Mouse (Mus musculus): ENCODE data around the gene C87436. TPM values are rescaled to one million over a fixed set of nuclear protein-coding genes. Genes with fewer than 3 reads are reported as not detected.

C87436 gene
- polyA plus RNA-seq, 1 experiment from 2014 or later, result 23.3 TPM

Other genes with a start within 250 kb of the C87436 start
- gene Tgfa, start 243.2 kb upstream of the C87436 start, polyA plus RNA-seq (2014; fragmentation: Nextera tagmentation; extraction: Ambion mirVana), result 5.1 and 12.3 TPM in 2 replicates
- gene Fam136a, start 72.7 kb upstream of the C87436 start, polyA plus RNA-seq (2014; fragmentation: Nextera tagmentation; extraction: Ambion mirVana), result 154 and 156 TPM in 2 replicates
- gene Snrpg, start 67.1 kb upstream of the C87436 start, polyA plus RNA-seq (2014; fragmentation: Nextera tagmentation; extraction: Ambion mirVana), result 814 and 1,116 TPM in 2 replicates
- gene Pcyox1, start 41.2 kb upstream of the C87436 start, polyA plus RNA-seq (2014; fragmentation: Nextera tagmentation; extraction: Ambion mirVana), result 40.9 and 96.4 TPM in 2 replicates
- gene Tia1, start 34.2 kb upstream of the C87436 start, polyA plus RNA-seq (2014; fragmentation: Nextera tagmentation; extraction: Ambion mirVana), result 187 and 236 TPM in 2 replicates
- gene Gm44790, start 11.7 kb upstream of the C87436 start, polyA plus RNA-seq (2014; fragmentation: Nextera tagmentation; extraction: Ambion mirVana), result not detected in 2 replicates
- gene Pcbp1, start 87.9 kb downstream of the C87436 start, polyA plus RNA-seq (2014; fragmentation: Nextera tagmentation; extraction: Ambion mirVana), result 475 and 492 TPM in 2 replicates
- gene Asprv1, start 189.8 kb downstream of the C87436 start, polyA plus RNA-seq (2014; fragmentation: Nextera tagmentation; extraction: Ambion mirVana), result 0.50 and 0.61 TPM in 2 replicates
- gene Mxd1, start 230.8 kb downstream of the C87436 start, polyA plus RNA-seq (2014; fragmentation: Nextera tagmentation; extraction: Ambion mirVana), result 5.4 and 8.8 TPM in 2 replicates
- 125 and 142 TPM in 2 replicates for gene Snrnp27, start 246.1 kb downstream of the C87436 start, polyA plus RNA-seq (2014; fragmentation: Nextera tagmentation; extraction: Ambion mirVana)

Measured in kidney, embryonic 14.5 days (tissue).